In genomic region chr10:127195328-127196129, GRCm38 (mm10) we compare ENCODE assay signal across 8 mouse cellular contexts. TPM values are rescaled to one million over a fixed set of nuclear protein-coding genes. Genes with fewer than 3 reads are reported as not detected.
DNase-seq lines count a peak whose midpoint lies in the region; ATAC-seq and TF ChIP-seq lines count a peak whose summit lies in the region.

Dtx3 (minus strand) TSS chr10:127195728.

- peak within 1 kb of the TSS; percentile 89 for H3K9ac ChIP-seq in ES-Bruce4 (ENCODE audit: low read depth, poor library complexity, severe bottlenecking)
- peak within 1 kb of the TSS; percentile 90 for H3K9ac ChIP-seq in intestine, embryonic 16.5 days (ENCODE audit: low read depth, low read length)

- H3K27me3 ChIP-seq in ES-Bruce4 (ENCODE audit: control insufficient read depth, insufficient read depth, low read length, poor library complexity, severe bottlenecking), result no peaks in the 10 kb centered on the region
- H3K27me3 ChIP-seq in intestine, embryonic 16.5 days (replicated peaks; ENCODE audit: control insufficient read depth, insufficient read depth, low read length), result no peaks in the 10 kb centered on the region

- no peak for TF ChIP-seq EP300 in ES-Bruce4 (IDR thresholded peaks at IDR 0.05; ENCODE audit: insufficient read depth, low read depth, low read length)

- peaks cover 10% of the 10 kb centered on the region for H3K36me3 ChIP-seq in ES-Bruce4 (ENCODE audit: control insufficient read depth, insufficient read depth, low read length, poor library complexity, severe bottlenecking)
- H3K36me3 ChIP-seq in intestine, embryonic 16.5 days (ENCODE audit: control insufficient read depth, insufficient read depth, low read length), result peaks cover 13% of the 10 kb centered on the region; the same call in 1 of the 2 replicates

- no peak for TF ChIP-seq POLR2A in ES-Bruce4 (IDR thresholded peaks at IDR 0.05; ENCODE audit: insufficient read depth, low read length)

- 0 out of 2 replicates have a peak, but pooled peaks have one; percentile 13 for ATAC-seq in common myeloid progenitor, adult 5-6 weeks (replicated peaks; ENCODE audit: low read depth, poor library complexity, severe bottlenecking)
- ATAC-seq in intestine, embryonic 16.5 days, result peak; percentile 47

- peak within 1 kb of the TSS; percentile 94 for H3K4me2 ChIP-seq in intestine, embryonic 16.5 days (ENCODE audit: low read depth, low read length)

- H3K4me1 ChIP-seq in ES-Bruce4 (ENCODE audit: control insufficient read depth, insufficient read depth, low read length), result peaks cover 2% of the 10 kb centered on the region
- peaks cover 14% of the 10 kb centered on the region for H3K4me1 ChIP-seq in intestine, embryonic 16.5 days (ENCODE audit: control insufficient read depth, insufficient read depth, low read length)

- 0% methylated on average over 41 of the region's 47 CpGs for WGBS in intestine, embryonic 16.5 days

- H3K4me3 ChIP-seq in ES-Bruce4 (ENCODE audit: low read depth, low read length), result peak within 1 kb of the TSS; percentile 61
- peak within 1 kb of the TSS; percentile 92 for H3K4me3 ChIP-seq in intestine, embryonic 16.5 days (ENCODE audit: low read length)

- peak within 1 kb of the TSS; percentile 6; the same call in 1 of the 2 replicates for H3K27ac ChIP-seq in ES-Bruce4 (ENCODE audit: insufficient read depth, low read length)
- peak within 1 kb of the TSS; percentile 90 for H3K27ac ChIP-seq in intestine, embryonic 16.5 days (ENCODE audit: low read length)

- H3K9me3 ChIP-seq in ES-Bruce4 (replicated peaks; ENCODE audit: control insufficient read depth, insufficient read depth, low read length, poor library complexity, severe bottlenecking), result no peaks in the 10 kb centered on the region
- H3K9me3 ChIP-seq in intestine, embryonic 16.5 days (ENCODE audit: control insufficient read depth, low read length), result no peaks in the 10 kb centered on the region

- DNase-seq in 3134 (ENCODE audit: extremely low read depth, insufficient read length, low spot score) (peak; percentile 73), liver (peak; percentile 67)
- no peak for DNase-seq in gonadal fat pad, adult 2 months (ENCODE audit: low read depth)
- peak; percentile 75 for DNase-seq in neural tube, embryonic 10.5 days (ENCODE audit: extremely low spot score, low spot score)
- no peak for DNase-seq in urinary bladder, postnatal 10 days (ENCODE audit: low spot score)

- TF ChIP-seq CTCF in ES-Bruce4 (IDR thresholded peaks at IDR 0.05; ENCODE audit: low read depth, low read length), result no peak

RNA-seq across cellular contexts. Expression of gene Dtx3, which starts in this region (rescaled TPM):
- polyA plus RNA-seq in ES-Bruce4 (2011; ENCODE audit: insufficient read depth, insufficient read length, low read depth, missing spikeins), result 49.8 and 50.8 TPM in 2 replicates
- total RNA-seq in common myeloid progenitor, adult 5-6 weeks (2017), result 29.7 and 36.7 TPM in 2 replicates
- 91.3 and 116 TPM in 2 replicates for polyA plus RNA-seq in gonadal fat pad, adult 2 months (2012; rRNA removed)
- polyA plus RNA-seq in intestine, embryonic 16.5 days (2015; fragmentation: Nextera tagmentation; extraction: Ambion mirVana), result 54.4 and 56.9 TPM in 2 replicates

Comparison
In these comparisons a context has a peak if more than half of its experiments do, and no peak if none do; other contexts are left out.
1. DNase-seq: peak in 3134 (single experiment), liver (single experiment) and neural tube, embryonic 10.5 days (single experiment); none in gonadal fat pad, adult 2 months (single experiment) and urinary bladder, postnatal 10 days (single experiment).